Mouse (Mus musculus): ENCODE measurements around the gene Ubap1l. TPM values are rescaled to one million over a fixed set of nuclear protein-coding genes. Genes with fewer than 3 reads are reported as not detected.

The Ubap1l gene
- polyA plus RNA-seq, 1 experiment from 2014 or later = 0.35 TPM

GRCm38 (mm10) chr9:65422760-65423501 is 62.1 kb downstream of the Ubap1l start, which contains the start of gene Slc51b:
Gene Slc51b, minus strand, starts transcription at chr9:65422955.
- Histone ChIP-seq H3K4me3 (ENCODE audit: low read length) (no peak within 1 kb of the TSS), H3K4me1 (replicated peaks; ENCODE audit: control insufficient read depth, insufficient read depth, low read length) (no peaks in the 10 kb centered on the region), H3K36me3 (ENCODE audit: control insufficient read depth, insufficient read depth, low read length) (no peaks in the 10 kb centered on the region), H3K27ac (ENCODE audit: low read length) (no peak within 1 kb of the TSS), H3K9me3 (ENCODE audit: control insufficient read depth, low read length) (no peaks in the 10 kb centered on the region), H3K9ac (ENCODE audit: low read length) (no peak within 1 kb of the TSS), H3K4me2 (ENCODE audit: low read depth, low read length) (no peak within 1 kb of the TSS), H3K27me3 (ENCODE audit: control insufficient read depth, insufficient read depth, low read depth, low read length) (no peaks in the 10 kb centered on the region)
- WGBS = 73% methylated on average over 11 of the region's 11 CpGs
- no peak for ATAC-seq (ENCODE audit: low read depth)

- no peak for ATAC-seq (ENCODE audit: low read depth)
- H3K9ac ChIP-seq (ENCODE audit: low read length) = no peak overlapping the region
- H3K9me3 ChIP-seq (ENCODE audit: control insufficient read depth, low read length) = no peaks in the 10 kb centered on the region
- WGBS = 24% methylated on average over 3 of the region's 3 CpGs
- no peaks in the 10 kb centered on the region for H3K36me3 ChIP-seq (ENCODE audit: control insufficient read depth, insufficient read depth, low read length)
- H3K4me2 ChIP-seq (ENCODE audit: low read depth, low read length) = no peak overlapping the region
- H3K4me1 ChIP-seq (replicated peaks; ENCODE audit: control insufficient read depth, insufficient read depth, low read length) = no peaks in the 10 kb centered on the region
- no peaks in the 10 kb centered on the region for H3K27me3 ChIP-seq (ENCODE audit: control insufficient read depth, insufficient read depth, low read depth, low read length)
- H3K4me3 ChIP-seq (ENCODE audit: low read length) = no peak overlapping the region
- H3K27ac ChIP-seq (ENCODE audit: low read length) = no peak overlapping the region
Observed at GRCm38 (mm10) chr9:65424393-65424792, 63.6 kb downstream of the Ubap1l start.

DNA sequence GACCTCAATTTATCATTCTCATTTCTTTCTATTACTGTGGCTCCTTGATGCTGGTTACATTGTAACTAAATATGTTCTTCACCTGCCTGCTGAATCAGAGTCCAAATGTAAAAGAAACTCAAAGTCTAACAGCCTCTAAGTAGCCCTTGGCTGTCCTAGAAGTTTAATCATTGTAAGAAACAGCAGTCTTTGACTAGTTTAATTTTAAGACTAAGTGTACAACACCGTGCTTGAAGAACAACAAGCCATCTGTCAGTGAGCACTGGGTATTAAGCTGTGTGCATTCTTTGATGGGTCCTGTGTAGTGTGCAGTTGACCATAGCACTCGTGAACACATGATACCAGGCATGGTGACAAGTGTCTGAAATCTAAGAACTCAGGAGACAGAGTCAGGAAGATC is 66.7 kb downstream of the Ubap1l start:
- Histone ChIP-seq H3K4me3 (ENCODE audit: low read length) (no peak overlapping the region), H3K9ac (ENCODE audit: low read length) (no peak overlapping the region), H3K9me3 (ENCODE audit: control insufficient read depth, low read length) (no peaks in the 10 kb centered on the region), H3K4me1 (replicated peaks; ENCODE audit: control insufficient read depth, insufficient read depth, low read length) (no peaks in the 10 kb centered on the region), H3K36me3 (ENCODE audit: control insufficient read depth, insufficient read depth, low read length) (no peaks in the 10 kb centered on the region), H3K27ac (ENCODE audit: low read length) (no peak overlapping the region), H3K27me3 (ENCODE audit: control insufficient read depth, insufficient read depth, low read depth, low read length) (no peaks in the 10 kb centered on the region), H3K4me2 (ENCODE audit: low read depth, low read length) (no peak overlapping the region)
- WGBS = 62% methylated on average over 2 of the region's 2 CpGs
- no peak for ATAC-seq (ENCODE audit: low read depth)

DNA sequence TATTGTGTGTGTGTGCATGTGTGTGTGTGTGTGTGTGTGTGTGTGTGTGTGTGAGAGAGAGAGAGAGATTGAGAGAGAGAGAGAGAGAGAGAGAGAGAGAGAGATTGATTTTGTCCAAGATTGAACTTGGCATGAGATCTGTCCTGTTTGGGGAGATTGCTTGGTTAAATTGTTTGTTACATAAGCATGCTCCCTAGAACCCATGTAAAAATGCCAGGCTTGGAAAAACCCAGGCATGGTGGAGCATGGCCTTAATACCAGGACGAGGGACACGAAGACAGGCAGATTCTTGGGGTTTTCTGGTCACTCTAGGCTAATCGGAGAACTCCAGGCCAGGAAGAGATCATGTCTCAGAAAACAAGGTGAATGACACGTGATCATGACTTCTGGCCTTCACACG is 67.2 kb downstream of the Ubap1l start:
- no peak overlapping the region for H3K9ac ChIP-seq (ENCODE audit: low read length)
- H3K9me3 ChIP-seq (ENCODE audit: control insufficient read depth, low read length) = no peaks in the 10 kb centered on the region
- H3K36me3 ChIP-seq (ENCODE audit: control insufficient read depth, insufficient read depth, low read length) = no peaks in the 10 kb centered on the region
- no peaks in the 10 kb centered on the region for H3K4me1 ChIP-seq (replicated peaks; ENCODE audit: control insufficient read depth, insufficient read depth, low read length)
- ATAC-seq (ENCODE audit: low read depth) = no peak
- H3K27ac ChIP-seq (ENCODE audit: low read length) = no peak overlapping the region
- 84% methylated on average over 5 of the region's 5 CpGs for WGBS
- no peak overlapping the region for H3K4me2 ChIP-seq (ENCODE audit: low read depth, low read length)
- H3K4me3 ChIP-seq (ENCODE audit: low read length) = no peak overlapping the region
- H3K27me3 ChIP-seq (ENCODE audit: control insufficient read depth, insufficient read depth, low read depth, low read length) = no peaks in the 10 kb centered on the region

Other genes with a start within 250 kb of the Ubap1l start
- 0.85 and 1.3 TPM in 2 replicates for gene Igdcc3, start 219.9 kb upstream of the Ubap1l start, polyA plus RNA-seq (2015; fragmentation: Nextera tagmentation; extraction: Ambion mirVana)
- gene Parp16, start 165.7 kb upstream of the Ubap1l start, polyA plus RNA-seq (2015; fragmentation: Nextera tagmentation; extraction: Ambion mirVana) = 5.7 TPM in 2 replicates
- gene Cilp, start 95.9 kb upstream of the Ubap1l start, polyA plus RNA-seq (2015; fragmentation: Nextera tagmentation; extraction: Ambion mirVana) = 0.19 and 0.35 TPM in 2 replicates
- gene Clpx, start 66.8 kb upstream of the Ubap1l start, polyA plus RNA-seq (2015; fragmentation: Nextera tagmentation; extraction: Ambion mirVana) = 50.3 and 51.8 TPM in 2 replicates
- gene Pdcd7, start 14.9 kb upstream of the Ubap1l start, polyA plus RNA-seq (2015; fragmentation: Nextera tagmentation; extraction: Ambion mirVana) = 3.9 and 4.9 TPM in 2 replicates
- 4.7 and 4.8 TPM in 2 replicates for gene Kbtbd13, start 30.6 kb downstream of the Ubap1l start, polyA plus RNA-seq (2015; fragmentation: Nextera tagmentation; extraction: Ambion mirVana)
- 53.8 and 55.8 TPM in 2 replicates for gene Rasl12, start 37.5 kb downstream of the Ubap1l start, polyA plus RNA-seq (2015; fragmentation: Nextera tagmentation; extraction: Ambion mirVana)
- not detected in 2 replicates for gene Slc51b, start 61.9 kb downstream of the Ubap1l start, polyA plus RNA-seq (2015; fragmentation: Nextera tagmentation; extraction: Ambion mirVana)
- 20.1 and 22.2 TPM in 2 replicates for gene Mtfmt, start 74.7 kb downstream of the Ubap1l start, polyA plus RNA-seq (2015; fragmentation: Nextera tagmentation; extraction: Ambion mirVana)
- 98.9 and 99.2 TPM in 2 replicates for gene Spg21, start 99.9 kb downstream of the Ubap1l start, polyA plus RNA-seq (2015; fragmentation: Nextera tagmentation; extraction: Ambion mirVana)
- not detected in 2 replicates for gene Ankdd1a, start 159.2 kb downstream of the Ubap1l start, polyA plus RNA-seq (2015; fragmentation: Nextera tagmentation; extraction: Ambion mirVana)
- gene Plekho2, start 219.0 kb downstream of the Ubap1l start, polyA plus RNA-seq (2015; fragmentation: Nextera tagmentation; extraction: Ambion mirVana) = 23.6 and 24.4 TPM in 2 replicates
- 16.1 and 17.0 TPM in 2 replicates for gene Pif1, start 226.1 kb downstream of the Ubap1l start, polyA plus RNA-seq (2015; fragmentation: Nextera tagmentation; extraction: Ambion mirVana)

All from lung, embryonic 16.5 days (tissue).